Mouse (Mus musculus) v-Abl transformed pro-B cells (cell line): ENCODE results near the gene Fut4.

Source experiments
- in situ Hi-C, 2 experiments: fragments of 400-800 bp; cut with MboI; formaldehyde crosslinking; loops; one replicate each; pipeline ENCODE4 v1.15.1; 2025; ENCODE audit not compliant: unreplicated experiment in 2 of 2

The Fut4 gene

DNA sequence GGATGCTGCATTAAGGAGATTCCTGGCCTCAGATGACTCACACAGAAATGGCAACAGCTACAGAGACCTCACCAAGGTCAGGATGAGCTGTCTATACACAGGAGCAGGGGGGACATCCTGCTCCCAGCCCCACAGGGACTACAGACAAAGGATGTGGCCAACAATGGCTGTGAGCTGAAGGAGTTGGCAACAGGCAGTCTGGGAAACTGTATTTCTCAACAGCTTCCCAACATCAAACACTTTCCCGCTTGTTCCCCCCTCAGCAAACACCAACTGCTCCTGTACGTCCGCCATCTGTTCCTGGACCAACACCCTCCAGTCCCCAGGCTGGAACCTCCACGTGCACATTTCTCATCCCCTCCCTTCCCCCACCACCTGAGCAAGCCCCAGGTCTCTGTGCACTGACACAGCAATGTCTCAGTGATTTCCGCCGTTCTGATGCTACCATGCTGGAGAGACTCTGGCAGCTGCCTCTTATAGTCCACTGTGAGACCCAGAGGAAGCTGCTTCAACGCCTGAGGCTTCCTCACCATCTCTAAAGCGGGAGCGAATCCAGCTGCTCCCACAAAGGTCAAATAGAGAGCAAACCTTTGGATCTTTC lies 21.2 kb downstream of the Fut4 start:
- in situ Hi-C loops, result no loop called here

DNA sequence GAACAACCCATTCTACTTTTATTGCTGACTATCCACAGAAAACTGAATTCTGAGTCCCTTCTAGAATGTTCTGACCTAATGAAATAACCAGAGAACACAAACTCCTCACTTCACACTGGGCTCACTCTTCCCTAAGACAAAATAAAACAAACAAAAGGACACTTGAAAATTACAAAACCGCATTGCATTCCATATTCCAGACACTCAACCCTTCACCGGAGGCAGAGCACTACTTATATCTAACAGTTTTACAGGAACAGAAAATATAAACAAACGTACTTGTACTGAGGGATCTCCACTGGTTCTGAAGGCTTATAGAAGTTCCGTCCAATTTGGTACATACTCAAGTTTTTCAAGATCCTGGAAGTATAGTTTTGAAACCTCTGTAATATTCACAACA lies 23.8 kb downstream of the Fut4 start:
- in situ Hi-C loops, result no loop called here

DNA sequence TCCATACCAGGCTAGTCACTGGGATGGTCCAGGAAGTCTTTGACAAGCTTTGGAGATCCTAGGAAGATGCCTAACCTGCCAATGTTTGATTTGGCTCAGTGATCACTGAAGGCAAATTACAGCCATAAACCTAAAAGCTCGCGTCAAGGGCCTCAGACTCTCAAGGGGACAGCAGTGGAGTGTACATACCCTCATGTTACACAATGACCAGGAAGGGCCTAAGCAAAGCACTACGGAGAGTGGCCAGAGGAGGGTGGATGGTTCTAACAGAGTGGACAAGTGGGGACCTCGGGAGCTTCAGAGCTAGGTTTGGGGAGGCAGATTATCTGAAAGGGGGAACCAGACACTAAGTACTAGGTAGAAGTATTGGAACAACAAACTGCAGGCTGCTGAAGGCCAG lies 25.6 kb downstream of the Fut4 start:
- in situ Hi-C loops, result no loop called here

DNA sequence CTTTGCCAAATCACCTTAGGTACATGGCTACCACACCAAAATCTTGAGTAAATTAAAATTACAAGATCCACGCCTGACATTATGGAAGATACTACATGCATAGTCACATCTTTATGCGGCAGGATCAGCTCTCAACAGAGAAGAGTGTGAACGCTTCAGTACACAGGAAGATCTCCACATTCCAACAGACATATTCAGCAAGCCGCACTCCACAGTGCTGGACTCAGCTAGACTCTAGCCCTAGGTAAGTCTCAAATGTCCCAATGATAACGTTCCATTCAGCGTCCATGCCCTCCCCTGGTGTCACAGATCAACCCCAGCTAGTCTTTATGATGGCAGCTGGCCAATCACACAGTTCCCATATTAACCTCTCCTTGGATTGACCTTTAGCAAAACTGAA lies 26.2 kb downstream of the Fut4 start:
- in situ Hi-C loops, result no loop called here

DNA sequence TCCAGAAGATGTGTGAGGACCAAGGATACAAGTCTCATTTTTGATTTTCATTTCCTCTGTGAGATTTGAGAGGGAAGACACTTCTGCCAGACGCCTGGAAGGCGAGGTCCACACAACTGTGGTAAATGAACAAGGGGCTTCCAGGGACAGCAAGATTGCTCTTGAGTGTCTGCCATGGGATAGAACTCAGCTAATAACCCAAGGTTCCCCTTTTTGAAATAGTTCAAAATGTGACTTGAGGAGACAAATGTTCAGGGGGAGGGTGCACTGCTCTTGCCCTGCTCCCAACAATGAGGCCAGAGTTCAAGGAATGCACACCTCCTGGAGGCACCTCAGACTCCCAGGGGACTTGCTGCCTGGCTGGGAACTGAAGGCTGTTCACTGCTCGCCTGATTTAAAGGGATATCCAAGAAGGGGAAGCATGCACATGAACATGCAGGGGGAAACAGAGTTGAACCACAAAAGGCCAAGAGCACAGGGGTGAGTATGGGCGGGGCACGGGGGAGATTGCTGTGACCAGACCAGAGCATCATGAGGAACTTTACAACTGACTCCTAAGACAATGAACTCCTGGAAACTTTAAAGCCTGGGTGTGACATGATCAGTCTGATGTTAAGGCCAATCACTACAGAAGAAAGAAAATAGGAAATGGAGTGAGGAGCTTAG lies 27.3 kb downstream of the Fut4 start:
- in situ Hi-C loops, result no loop called here

DNA sequence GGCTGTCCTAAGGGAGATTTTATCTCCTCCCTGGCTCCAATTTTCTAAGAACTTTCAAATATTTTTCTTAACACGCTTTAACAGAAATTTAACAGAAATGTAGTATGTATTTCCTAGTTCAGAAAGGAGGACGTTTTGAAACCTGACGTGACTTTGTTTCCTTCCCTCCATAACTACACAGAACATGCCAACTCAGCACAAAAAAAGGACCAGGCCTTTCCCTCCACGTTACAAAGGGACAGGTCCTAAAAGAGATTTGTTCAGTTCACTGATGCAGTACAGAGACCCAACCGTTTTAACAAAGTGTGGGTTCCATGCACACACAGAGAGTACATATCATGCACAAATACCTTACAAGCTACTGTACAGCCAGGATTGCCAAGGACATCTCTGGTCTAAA lies 30.6 kb downstream of the Fut4 start:
- in situ Hi-C loops, result no loop called here

DNA sequence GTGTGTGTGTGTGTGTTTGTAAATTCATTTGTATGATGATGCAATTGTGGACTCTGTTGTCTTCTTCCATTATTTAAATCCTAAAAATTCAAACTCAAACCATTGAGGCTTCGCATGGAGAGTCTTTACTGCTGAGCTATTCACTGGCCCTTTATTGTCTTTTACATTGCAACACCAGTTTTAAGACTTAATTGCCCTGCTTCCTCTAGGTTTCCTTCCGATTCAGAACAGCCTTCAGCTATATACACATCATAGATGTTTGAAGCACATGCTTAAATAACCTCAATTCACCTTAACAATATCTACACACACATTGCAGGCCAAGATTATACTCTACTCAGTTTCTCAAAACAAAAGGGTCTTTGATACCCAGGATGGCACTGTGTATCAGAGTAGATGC lies 31.8 kb downstream of the Fut4 start:
- in situ Hi-C loops, result no loop called here

DNA sequence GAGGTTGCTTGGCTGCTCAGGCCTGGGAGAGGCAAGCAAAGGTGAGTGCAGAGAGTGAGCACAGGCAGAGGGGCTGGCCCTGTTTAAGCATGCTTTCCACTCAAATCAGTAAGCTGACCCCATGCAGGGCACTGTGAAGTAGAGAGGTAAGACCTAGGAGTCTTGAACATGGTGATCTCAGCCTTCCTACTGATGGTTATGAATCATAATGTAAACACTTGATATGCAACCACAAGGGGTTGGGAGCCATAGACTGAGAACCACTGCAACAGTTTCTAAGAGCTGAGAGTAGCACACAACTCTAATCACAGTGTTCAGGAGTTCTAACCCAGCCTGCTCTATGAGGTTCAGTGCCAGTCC lies 33.9 kb downstream of the Fut4 start:
- in situ Hi-C loops, result no loop called here

DNA sequence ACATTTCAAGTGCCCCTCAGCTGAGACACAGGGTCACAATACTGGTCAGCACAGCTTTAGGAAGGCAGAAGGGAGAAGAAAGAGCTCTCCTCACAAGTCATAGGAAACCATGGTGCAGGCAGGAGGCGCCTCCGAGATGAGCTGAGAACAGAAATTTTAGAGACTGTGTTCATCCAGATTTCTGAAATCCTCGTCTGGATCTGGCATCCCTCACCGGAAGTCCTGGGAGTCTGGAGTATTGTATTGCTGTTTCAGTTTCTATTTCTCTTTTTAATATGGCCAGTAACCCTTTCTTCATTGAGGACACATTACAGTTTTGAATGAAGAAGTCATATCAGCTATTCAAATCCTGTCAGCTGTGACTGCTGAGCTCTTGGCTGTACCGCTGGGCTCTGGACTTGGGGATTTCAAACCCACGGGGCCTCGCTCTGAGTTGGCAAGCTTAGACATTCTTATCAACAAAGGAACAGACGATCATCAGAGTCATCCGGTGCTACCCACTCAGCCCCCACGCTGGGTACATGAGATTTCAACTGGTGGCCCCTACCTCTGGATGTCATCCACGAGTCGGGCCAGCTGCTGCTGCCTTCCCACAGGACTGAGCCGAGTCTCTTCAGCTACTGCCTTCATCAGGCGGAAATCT lies 34.4 kb downstream of the Fut4 start:
- in situ Hi-C loops, result no loop called here

DNA sequence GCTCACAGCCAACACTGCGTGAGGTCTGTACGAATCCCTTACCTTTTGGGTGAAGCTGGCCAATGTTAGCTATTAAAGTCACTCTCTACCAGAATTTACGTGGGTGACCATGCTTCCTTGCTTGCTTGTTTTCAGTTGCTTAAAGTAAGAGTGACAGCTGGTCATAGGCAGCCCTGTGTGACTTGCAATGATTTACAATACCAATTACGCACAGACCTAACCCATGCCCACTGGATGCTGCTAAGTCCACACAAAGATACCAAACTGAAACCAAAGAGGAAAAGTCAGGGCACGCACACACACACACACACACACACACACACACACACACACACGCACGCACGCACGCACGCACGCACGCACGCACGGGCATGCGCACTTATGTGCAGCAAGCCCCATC lies 36.9 kb downstream of the Fut4 start:
- in situ Hi-C loops, result no loop called here

DNA sequence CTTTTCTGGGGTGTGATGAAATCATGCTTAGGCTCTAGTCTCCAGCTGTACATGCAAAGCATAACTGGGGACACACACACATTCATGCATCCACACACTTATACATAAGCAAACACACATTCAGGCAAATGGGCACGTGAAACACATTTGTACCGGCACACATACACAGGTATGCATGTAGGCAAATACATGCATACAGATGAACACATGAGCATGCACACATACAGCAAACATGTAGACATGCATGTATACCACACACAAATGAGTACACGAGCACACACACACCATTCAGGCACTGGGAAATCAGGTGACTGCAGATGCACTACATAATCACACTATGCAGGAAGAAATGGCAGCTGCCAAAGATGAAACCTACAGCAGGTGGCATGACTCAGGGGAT lies 41.3 kb downstream of the Fut4 start:
- in situ Hi-C loops, result no loop called here

DNA sequence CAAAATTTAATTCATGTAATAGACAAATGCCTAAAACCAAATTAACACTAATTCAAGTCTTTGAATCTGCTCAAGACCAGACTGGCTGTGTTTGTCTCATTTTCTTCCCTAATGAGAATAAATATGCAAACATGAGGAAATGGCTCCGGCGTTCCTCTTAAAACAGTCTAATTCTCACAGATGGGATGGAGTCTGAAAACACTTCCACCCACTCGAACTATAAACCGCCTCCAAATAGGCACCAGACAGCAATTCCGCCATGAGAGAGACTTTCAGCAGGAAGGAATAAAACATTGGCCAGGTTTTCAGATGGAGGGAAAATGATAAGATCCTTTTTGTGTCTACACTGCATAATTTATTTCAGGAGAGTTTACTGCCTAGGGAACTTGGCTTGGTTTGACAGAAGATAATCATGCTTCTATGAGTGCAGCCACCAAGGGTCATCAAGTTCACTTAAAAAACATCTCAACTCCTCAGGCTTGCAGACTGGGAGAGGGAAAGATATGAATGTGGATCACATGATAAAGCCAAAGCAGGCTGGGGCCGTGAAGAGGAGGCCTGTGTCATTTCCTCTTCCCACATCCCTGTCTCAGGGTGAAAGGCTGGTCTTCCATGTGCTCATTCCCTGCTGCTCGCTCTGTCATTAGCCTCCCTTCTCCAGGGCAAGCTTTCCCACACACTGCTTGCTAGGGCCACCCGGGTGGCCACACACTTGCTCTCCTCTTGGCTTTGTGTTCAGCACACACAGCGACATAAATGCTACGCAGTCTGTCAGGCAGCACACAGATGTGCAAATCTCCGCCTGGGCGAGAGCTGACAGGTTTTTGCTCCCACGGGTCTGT lies 46.7 kb downstream of the Fut4 start:
- in situ Hi-C loops, result loop anchor here (10.0 kb wide), 3 partner anchors 821 to 1471 kb away; no protein-coding TSS in a partner anchor

DNA sequence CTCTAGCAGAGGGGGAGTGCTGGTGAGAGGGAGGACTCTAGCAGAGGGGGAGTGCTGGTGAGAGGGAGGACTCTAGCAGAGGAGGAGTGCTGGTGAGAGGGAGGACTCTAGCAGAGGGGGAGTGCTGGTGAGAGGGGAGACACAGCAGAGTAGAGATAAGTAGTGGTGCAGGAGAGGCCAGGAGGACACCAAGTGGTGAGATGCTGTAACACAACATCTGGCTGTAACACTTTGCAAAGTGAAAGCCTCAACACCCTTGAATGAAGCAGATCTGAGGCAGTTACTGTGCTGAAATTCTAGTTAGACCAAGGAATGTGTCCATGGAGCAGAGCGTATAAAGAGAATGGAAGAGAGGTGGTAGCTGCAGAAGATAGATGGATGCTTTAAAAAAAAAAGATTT lies 51.4 kb downstream of the Fut4 start:
- in situ Hi-C loops, result loop anchor here (5.0 to 10.0 kb wide), 4 partner anchors 353 to 1466 kb away; no protein-coding TSS in a partner anchor

DNA sequence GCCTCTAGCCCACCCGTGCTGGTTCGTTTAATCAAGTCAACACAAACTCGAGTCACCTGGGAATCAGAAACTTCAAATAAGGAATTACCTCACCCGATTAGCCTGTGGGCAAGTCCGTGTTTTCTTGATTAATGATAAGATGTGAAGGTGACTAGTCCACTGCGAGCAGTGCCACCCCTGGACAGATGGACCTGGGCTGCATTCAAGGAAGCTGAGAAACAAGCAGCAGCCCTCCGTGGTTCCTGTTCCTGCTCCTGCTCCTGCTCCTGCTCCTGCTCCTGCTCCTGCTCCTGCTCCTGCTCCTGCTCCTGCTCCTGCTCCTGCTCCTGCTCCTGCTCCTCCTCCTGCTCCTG lies 52.9 kb downstream of the Fut4 start:
- in situ Hi-C loops, result loop anchor here (5.0 kb wide), 2 partner anchors 177 to 352 kb away; no protein-coding TSS in a partner anchor

DNA sequence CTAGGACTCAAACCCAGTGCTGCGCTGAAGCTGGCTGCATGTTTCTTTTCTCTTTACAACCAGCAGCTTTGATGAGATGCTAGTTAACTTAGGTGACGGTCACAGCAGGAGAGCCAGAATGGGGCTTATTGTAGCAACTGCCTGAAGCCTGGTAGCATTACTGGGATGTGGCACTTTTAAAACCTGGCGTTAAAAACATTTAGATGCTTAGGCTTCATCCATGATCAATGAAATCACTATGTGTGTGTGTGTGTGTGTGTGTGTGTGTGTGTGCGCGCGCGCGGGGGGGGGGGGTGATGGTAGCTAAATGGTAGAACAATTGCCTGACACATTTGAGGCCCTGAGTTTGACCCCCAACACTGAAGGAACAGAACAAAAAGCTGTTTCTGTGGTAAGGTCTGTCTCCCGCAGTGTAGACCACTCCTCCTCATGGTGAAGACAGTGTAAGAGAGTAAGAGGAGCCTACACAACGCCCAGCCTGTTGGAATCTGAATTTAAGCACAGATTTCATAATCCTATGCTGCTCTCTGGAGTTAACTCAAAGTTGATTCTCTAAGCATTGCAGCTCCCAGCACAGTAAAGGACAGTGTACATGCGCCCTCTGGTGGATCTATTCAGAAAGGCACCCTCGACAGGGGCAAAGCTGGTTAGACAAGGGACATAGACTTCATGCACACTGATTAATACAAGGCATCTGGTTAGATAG lies 53.5 kb downstream of the Fut4 start:
- in situ Hi-C loops, result loop anchor here (5.0 kb wide), 2 partner anchors 176 to 351 kb away; no protein-coding TSS in a partner anchor
